31 mouse cellular contexts compared by ENCODE assay signal in genomic region chr16:8687559-8688112, GRCm38 (mm10). TPM values are rescaled to one million over a fixed set of nuclear protein-coding genes. Genes with fewer than 3 reads are reported as not detected.
DNase-seq lines count a peak whose midpoint lies in the region; ATAC-seq and TF ChIP-seq lines count a peak whose summit lies in the region.
"Had no signal": no experiment of that assay in that cellular context is flagged by ENCODE, and none has a peak within 500 bp of the region (broad histone marks: within the 10 kb centered on the region; RNA-seq: fewer than 3 reads in every experiment).

No protein-coding gene starts in this region.

- H3K4me1 ChIP-seq in heart, embryonic 12.5 days (replicated peaks), result peaks cover 12% of the 10 kb centered on the region
- no peaks in the 10 kb centered on the region for H3K4me1 ChIP-seq in heart, adult 2 months (ENCODE audit: control insufficient read depth, insufficient read depth, low read length)
- H3K4me1 ChIP-seq in MEL (ENCODE audit: control insufficient read depth in 1 of 2, insufficient read depth in 2 of 2, low read length in 2 of 2), result peaks cover 0 to 16% of the 10 kb centered on the region in 2 experiments; a peak in 2 of 4 replicates
- H3K4me1 ChIP-seq in intestine, postnatal 0 days (replicated peaks; ENCODE audit: control insufficient read depth, insufficient read depth, low read length), result no peaks in the 10 kb centered on the region
- H3K4me1 ChIP-seq in liver, embryonic 14.5 days (replicated peaks; ENCODE audit: control insufficient read depth in 2 of 2, insufficient read depth in 2 of 2, low read length in 1 of 2), result peaks cover 40 to 46% of the 10 kb centered on the region in 2 experiments
- no peaks in the 10 kb centered on the region for H3K4me1 ChIP-seq in lung, adult 2 months (ENCODE audit: control insufficient read depth, insufficient read depth, low read length)
- H3K4me1 ChIP-seq: embryonic facial prominence, embryonic 13.5 days; lung, embryonic 15.5 days; neural tube, embryonic 12.5 days had no signal

- TF ChIP-seq CTCF in heart, adult 2 months (IDR thresholded peaks at IDR 0.05), result no peak
- TF ChIP-seq CTCF in MEL (IDR thresholded peaks at IDR 0.05 in 2 of 3, conservative IDR thresholded peaks at IDR 0.05 in 1 of 3; ENCODE audit: control insufficient read depth in 1 of 3, insufficient read depth in 1 of 3, low read depth in 2 of 3, low read length in 3 of 3, poor library complexity in 1 of 3, severe bottlenecking in 1 of 3), result no peak
- no peak for TF ChIP-seq CTCF in intestine, postnatal 0 days (IDR thresholded peaks at IDR 0.05; ENCODE audit: low read depth)
- TF ChIP-seq CTCF in liver, embryonic 14.5 days (IDR thresholded peaks at IDR 0.05; ENCODE audit: low read depth), result no peak
- no peak for TF ChIP-seq CTCF in lung, adult 2 months (IDR thresholded peaks at IDR 0.05; ENCODE audit: insufficient read depth, low read length)

- no peak overlapping the region for H3K4me2 ChIP-seq in heart, embryonic 12.5 days
- H3K4me2 ChIP-seq in intestine, postnatal 0 days (replicated peaks; ENCODE audit: low read depth), result no peak overlapping the region
- H3K4me2 ChIP-seq in liver, embryonic 14.5 days (ENCODE audit: low read depth), result peak overlapping the region; percentile 89
- H3K4me2 ChIP-seq: embryonic facial prominence, embryonic 13.5 days; forebrain, embryonic 15.5 days; limb, embryonic 12.5 days; lung, embryonic 15.5 days; neural tube, embryonic 12.5 days had no signal

- no peaks in the 10 kb centered on the region for H3K27me3 ChIP-seq in heart, embryonic 12.5 days (replicated peaks)
- no peaks in the 10 kb centered on the region for H3K27me3 ChIP-seq in heart, adult 2 months (ENCODE audit: control insufficient read depth, insufficient read depth, low read length)
- no peaks in the 10 kb centered on the region for H3K27me3 ChIP-seq in MEL (ENCODE audit: control insufficient read depth in 1 of 2, insufficient read depth in 2 of 2, low read length in 2 of 2)
- no peaks in the 10 kb centered on the region for H3K27me3 ChIP-seq in intestine, postnatal 0 days (replicated peaks; ENCODE audit: control insufficient read depth, insufficient read depth, low read length)
- H3K27me3 ChIP-seq in liver, embryonic 14.5 days (ENCODE audit: control insufficient read depth, insufficient read depth, low read length), result no peaks in the 10 kb centered on the region
- H3K27me3 ChIP-seq: CH12.LX; embryonic facial prominence, embryonic 13.5 days; forebrain, embryonic 15.5 days; limb, embryonic 12.5 days; lung, embryonic 15.5 days; megakaryocyte, embryonic 14.5 days; neural tube, embryonic 12.5 days had no signal

- peak overlapping the region; percentile 27; the same call in 1 of the 2 replicates for H3K27ac ChIP-seq in heart, embryonic 12.5 days (ENCODE audit: poor library complexity, severe bottlenecking)
- H3K27ac ChIP-seq in heart, adult 2 months, result no peak overlapping the region
- H3K27ac ChIP-seq in MEL (ENCODE audit: control insufficient read depth, low read depth, low read length), result peak overlapping the region; percentile 51
- H3K27ac ChIP-seq in intestine, postnatal 0 days (ENCODE audit: low read depth, low read length), result peak overlapping the region; percentile 50; the same call in 1 of the 2 replicates
- H3K27ac ChIP-seq in liver, embryonic 14.5 days, result peak overlapping the region; percentile 91
- H3K27ac ChIP-seq: embryonic facial prominence, embryonic 13.5 days; forebrain, embryonic 15.5 days; limb, embryonic 12.5 days; lung, embryonic 15.5 days; neural tube, embryonic 12.5 days had no signal

- TF ChIP-seq EP300 in heart, adult 2 months (IDR thresholded peaks at IDR 0.05; ENCODE audit: insufficient read depth, low read depth, low read length), result no peak
- TF ChIP-seq EP300 in MEL (IDR thresholded peaks at IDR 0.05; ENCODE audit: low read depth in 1 of 2, low read length in 2 of 2), result no peak
- TF ChIP-seq EP300 in liver, embryonic 14.5 days (IDR thresholded peaks at IDR 0.05; ENCODE audit: low read depth), result no peak

- peaks cover 55% of the 10 kb centered on the region for H3K36me3 ChIP-seq in heart, embryonic 12.5 days
- H3K36me3 ChIP-seq in heart, adult 2 months (ENCODE audit: control insufficient read depth, insufficient read depth, low read length), result no peaks in the 10 kb centered on the region
- peaks cover 7 to 11% of the 10 kb centered on the region in 2 experiments; a peak in 3 of 4 replicates for H3K36me3 ChIP-seq in MEL (ENCODE audit: control insufficient read depth in 1 of 2, insufficient read depth in 2 of 2, low read length in 2 of 2)
- peaks cover 39% of the 10 kb centered on the region for H3K36me3 ChIP-seq in intestine, postnatal 0 days (ENCODE audit: control insufficient read depth, insufficient read depth)
- peaks cover 59% of the 10 kb centered on the region for H3K36me3 ChIP-seq in liver, embryonic 14.5 days (replicated peaks; ENCODE audit: control insufficient read depth, insufficient read depth, low read depth)

- no peak for TF ChIP-seq POLR2A in heart, adult 2 months (IDR thresholded peaks at IDR 0.05; ENCODE audit: insufficient read depth, low read depth, low read length)
- TF ChIP-seq POLR2A in MEL (IDR thresholded peaks at IDR 0.05; ENCODE audit: control insufficient read depth in 1 of 2, insufficient read depth in 1 of 2, low read depth in 1 of 2, low read length in 2 of 2, poor library complexity in 1 of 2), result no peak; a peak in 1 of 4 replicates
- no peak for TF ChIP-seq POLR2A in lung, adult 2 months (IDR thresholded peaks at IDR 0.05; ENCODE audit: borderline replicate concordance, extremely low read depth, low read depth, low read length)

- no peak for ATAC-seq in heart, embryonic 12.5 days (ENCODE audit: insufficient number of reproducible peaks, low FRiP score)
- ATAC-seq in intestine, postnatal 0 days, result peak; percentile 58; the same call in 1 of the 2 replicates
- ATAC-seq in liver, embryonic 14.5 days (ENCODE audit: insufficient read depth), result no peak
- ATAC-seq in erythroid progenitor cell, adult 5-6 weeks (replicated peaks; ENCODE audit: low FRiP score, poor library complexity, severe bottlenecking), result no peak
- ATAC-seq: forebrain, embryonic 15.5 days had no signal

- H3K9me3 ChIP-seq in heart, embryonic 12.5 days (replicated peaks), result no peaks in the 10 kb centered on the region
- no peaks in the 10 kb centered on the region for H3K9me3 ChIP-seq in MEL (replicated peaks; ENCODE audit: insufficient read depth, low read length)
- H3K9me3 ChIP-seq in intestine, postnatal 0 days (ENCODE audit: control insufficient read depth), result no peaks in the 10 kb centered on the region
- H3K9me3 ChIP-seq in liver, embryonic 14.5 days (ENCODE audit: control insufficient read depth, low read length), result no peaks in the 10 kb centered on the region
- H3K9me3 ChIP-seq: embryonic facial prominence, embryonic 13.5 days; forebrain, embryonic 15.5 days; G1E; limb, embryonic 12.5 days; lung, embryonic 15.5 days; megakaryocyte, embryonic 14.5 days; neural tube, embryonic 12.5 days had no signal

- intact Hi-C loops in heart, adult 2 months (cut with DNase I), result loop anchor here (2.0 kb wide), 1 partner anchor 181 kb away; no protein-coding TSS in a partner anchor

- DNase-seq in heart, adult 2 months, result no peak
- DNase-seq in MEL (ENCODE audit: low read depth, low spot score), result no peak
- DNase-seq in liver, embryonic 14.5 days (ENCODE audit: low read depth in 3 of 3, low spot score in 3 of 3), result no peak
- no peak for DNase-seq in lung, adult 2 months
- DNase-seq in B cell, adult 2 months, result no peak
- DNase-seq: adrenal gland, adult 2 months; gastrocnemius, postnatal 14 days; heart, postnatal 14 days; kidney, adult 8-10 months; kidney, postnatal 14 days; lung, postnatal 36 days; midbrain, embryonic 14.5 days; retina, postnatal 1 day; thymus, adult 2 months had no signal

- H3K4me3 ChIP-seq in heart, embryonic 12.5 days, result no peak overlapping the region
- no peak overlapping the region for H3K4me3 ChIP-seq in heart, adult 2 months
- H3K4me3 ChIP-seq in MEL (ENCODE audit: control insufficient read depth in 1 of 2, insufficient read depth in 1 of 2, low read depth in 2 of 2, low read length in 2 of 2), result no peak overlapping the region
- H3K4me3 ChIP-seq in intestine, postnatal 0 days (ENCODE audit: low read depth, low read length), result no peak overlapping the region
- H3K4me3 ChIP-seq in liver, embryonic 14.5 days (ENCODE audit: insufficient read depth in 1 of 2, low read depth in 2 of 2, low read length in 2 of 2), result peak overlapping the region in 1 of 2 experiments; percentile 29; a peak in 2 of 4 replicates
- no peak overlapping the region for H3K4me3 ChIP-seq in lung, adult 2 months (replicated peaks; ENCODE audit: extremely low read depth, low read depth, low read length)
- H3K4me3 ChIP-seq: embryonic facial prominence, embryonic 13.5 days; forebrain, embryonic 15.5 days; limb, embryonic 12.5 days; lung, embryonic 15.5 days; neural tube, embryonic 12.5 days had no signal

- no peak for TF ChIP-seq RAD21 in MEL (IDR thresholded peaks at IDR 0.05; ENCODE audit: low read depth, low read length)

- H3K79me2 ChIP-seq in heart, adult 2 months (replicated peaks; ENCODE audit: control insufficient read depth, insufficient read depth, low read length), result no peaks in the 10 kb centered on the region
- H3K79me2 ChIP-seq in MEL (ENCODE audit: control insufficient read depth, insufficient read depth, low read length, poor library complexity), result no peaks in the 10 kb centered on the region

- H3K9ac ChIP-seq in heart, embryonic 12.5 days, result 0 out of 2 replicates have a peak overlapping the region, but pooled peaks have one; percentile 24
- no peak overlapping the region for H3K9ac ChIP-seq in heart, adult 2 months (ENCODE audit: low read depth, low read length)
- peak overlapping the region; percentile 8; the same call in 1 of the 2 replicates for H3K9ac ChIP-seq in MEL (ENCODE audit: control insufficient read depth, low read depth, low read length, poor library complexity, severe bottlenecking)
- H3K9ac ChIP-seq in intestine, postnatal 0 days (ENCODE audit: low read depth, low read length), result no peak overlapping the region
- peak overlapping the region; percentile 65 for H3K9ac ChIP-seq in liver, embryonic 14.5 days (replicated peaks)
- H3K9ac ChIP-seq: embryonic facial prominence, embryonic 13.5 days; forebrain, embryonic 15.5 days; limb, embryonic 12.5 days; lung, embryonic 15.5 days; neural tube, embryonic 12.5 days had no signal

RNA-seq across cellular contexts. Expression of gene Gm5767, which starts 7.1 kb away (rescaled TPM):
- not detected in 2 replicates for polyA plus RNA-seq in heart, embryonic 12.5 days (2016; fragmentation: Nextera tagmentation; extraction: Ambion mirVana)
- total RNA-seq in heart, adult 2 months (2021), result not detected
- 0.39 TPM in 1 of 2 replicates, not detected in the other for polyA plus RNA-seq in heart, adult 2 months (2012; rRNA removed)
- total RNA-seq in MEL (2012; rRNA removed), result not detected in 2 replicates
- not detected for polyA plus RNA-seq in MEL (2012; ENCODE audit: insufficient read depth in 1 of 2, insufficient read length in 2 of 2, low read depth in 1 of 2, low replicate concordance in 2 of 2, missing spikeins in 1 of 2)
- 0.22 TPM in 1 of 2 replicates, not detected in the other for polyA plus RNA-seq in intestine, postnatal 0 days (2015; fragmentation: Nextera tagmentation; extraction: Ambion mirVana)
- 0.07 TPM in 1 of 2 replicates, not detected in the other for polyA plus RNA-seq in liver, embryonic 14.5 days (2012; rRNA removed)
- polyA plus RNA-seq in liver, embryonic 14.5 days (2014; fragmentation: Nextera tagmentation; extraction: Ambion mirVana), result not detected in 2 replicates
- 0.23 TPM in 1 of 2 replicates, not detected in the other for polyA plus RNA-seq in lung, adult 2 months (2012; rRNA removed)
- not detected in 2 replicates for total RNA-seq in erythroid progenitor cell, adult 5-6 weeks (2015; ENCODE audit: low replicate concordance)
- not detected in 2 replicates for total RNA-seq in erythroid progenitor cell, adult 5-6 weeks (2017; ENCODE audit: low replicate concordance)
- total RNA-seq: adrenal gland, adult 2 months; CH12.LX; G1E; gastrocnemius, postnatal 14 days; heart, postnatal 14 days; layer of hippocampus, adult 18-20 months; layer of hippocampus, postnatal 25 days; left cerebral cortex, postnatal 10 days had no signal
- polyA plus RNA-seq: cerebellum, adult 2 months; embryonic facial prominence, embryonic 13.5 days; forebrain, embryonic 15.5 days; G1E; hindbrain, embryonic 11.5 days; limb, embryonic 12.5 days; lung, embryonic 15.5 days; midbrain, embryonic 14.5 days; neural tube, embryonic 12.5 days; stomach, embryonic 16.5 days had no signal

RNA-seq across cellular contexts. Expression of gene Carhsp1, which starts 15.7 kb away (rescaled TPM):
- 95.8 and 102 TPM in 2 replicates for polyA plus RNA-seq in heart, embryonic 12.5 days (2016; fragmentation: Nextera tagmentation; extraction: Ambion mirVana)
- 10 to 100 TPM; 15.2 to 18.3 TPM for total RNA-seq in heart, adult 2 months (2021)
- polyA plus RNA-seq in heart, adult 2 months (2012; rRNA removed), result 27.1 and 30.5 TPM in 2 replicates
- total RNA-seq in MEL (2012; rRNA removed), result 19.5 and 21.4 TPM in 2 replicates
- 10 to 100 TPM in 1 of 2 experiments, not detected in 1; 28.0 TPM for polyA plus RNA-seq in MEL (2012; ENCODE audit: insufficient read depth in 1 of 2, insufficient read length in 2 of 2, low read depth in 1 of 2, low replicate concordance in 2 of 2, missing spikeins in 1 of 2)
- 40.1 and 43.9 TPM in 2 replicates for polyA plus RNA-seq in intestine, postnatal 0 days (2015; fragmentation: Nextera tagmentation; extraction: Ambion mirVana)
- 31.2 and 38.7 TPM in 2 replicates for polyA plus RNA-seq in liver, embryonic 14.5 days (2012; rRNA removed)
- polyA plus RNA-seq in liver, embryonic 14.5 days (2014; fragmentation: Nextera tagmentation; extraction: Ambion mirVana), result 30.8 and 31.3 TPM in 2 replicates
- 89.5 and 94.0 TPM in 2 replicates for polyA plus RNA-seq in lung, adult 2 months (2012; rRNA removed)
- total RNA-seq in erythroid progenitor cell, adult 5-6 weeks (2015; ENCODE audit: low replicate concordance), result 176 and 189 TPM in 2 replicates
- total RNA-seq in erythroid progenitor cell, adult 5-6 weeks (2017; ENCODE audit: low replicate concordance), result 200 and 217 TPM in 2 replicates

RNA-seq across cellular contexts. Expression of gene Tmem186, which starts 50.1 kb away (rescaled TPM):
- 16.9 TPM in 2 replicates for polyA plus RNA-seq in heart, embryonic 12.5 days (2016; fragmentation: Nextera tagmentation; extraction: Ambion mirVana)
- total RNA-seq in heart, adult 2 months (2021), result 10 to 100 TPM; 17.2 to 19.1 TPM
- 13.7 and 20.0 TPM in 2 replicates for polyA plus RNA-seq in heart, adult 2 months (2012; rRNA removed)
- total RNA-seq in MEL (2012; rRNA removed), result 18.4 and 22.5 TPM in 2 replicates
- 10 to 100 TPM; 18.9 to 99.9 TPM for polyA plus RNA-seq in MEL (2012; ENCODE audit: insufficient read depth in 1 of 2, insufficient read length in 2 of 2, low read depth in 1 of 2, low replicate concordance in 2 of 2, missing spikeins in 1 of 2)
- 9.1 and 9.8 TPM in 2 replicates for polyA plus RNA-seq in intestine, postnatal 0 days (2015; fragmentation: Nextera tagmentation; extraction: Ambion mirVana)
- 6.2 and 7.9 TPM in 2 replicates for polyA plus RNA-seq in liver, embryonic 14.5 days (2012; rRNA removed)
- 6.3 and 6.5 TPM in 2 replicates for polyA plus RNA-seq in liver, embryonic 14.5 days (2014; fragmentation: Nextera tagmentation; extraction: Ambion mirVana)
- polyA plus RNA-seq in lung, adult 2 months (2012; rRNA removed), result 7.7 and 8.2 TPM in 2 replicates
- total RNA-seq in erythroid progenitor cell, adult 5-6 weeks (2015; ENCODE audit: low replicate concordance), result 6.7 and 11.9 TPM in 2 replicates
- 10.9 and 12.5 TPM in 2 replicates for total RNA-seq in erythroid progenitor cell, adult 5-6 weeks (2017; ENCODE audit: low replicate concordance)

RNA-seq across cellular contexts. Expression of gene Pmm2, which starts 50.2 kb away (rescaled TPM):
- polyA plus RNA-seq in heart, embryonic 12.5 days (2016; fragmentation: Nextera tagmentation; extraction: Ambion mirVana), result 43.1 and 43.3 TPM in 2 replicates
- 10 to 100 TPM; 28.8 to 29.1 TPM for total RNA-seq in heart, adult 2 months (2021)
- 38.8 and 50.2 TPM in 2 replicates for polyA plus RNA-seq in heart, adult 2 months (2012; rRNA removed)
- total RNA-seq in MEL (2012; rRNA removed), result 44.5 and 53.4 TPM in 2 replicates
- 10 to 100 TPM in 1 of 2 experiments, not detected in 1; 96.0 TPM for polyA plus RNA-seq in MEL (2012; ENCODE audit: insufficient read depth in 1 of 2, insufficient read length in 2 of 2, low read depth in 1 of 2, low replicate concordance in 2 of 2, missing spikeins in 1 of 2)
- 116 and 120 TPM in 2 replicates for polyA plus RNA-seq in intestine, postnatal 0 days (2015; fragmentation: Nextera tagmentation; extraction: Ambion mirVana)
- polyA plus RNA-seq in liver, embryonic 14.5 days (2012; rRNA removed), result 22.1 and 23.0 TPM in 2 replicates
- polyA plus RNA-seq in liver, embryonic 14.5 days (2014; fragmentation: Nextera tagmentation; extraction: Ambion mirVana), result 25.4 and 25.5 TPM in 2 replicates
- 47.8 and 55.4 TPM in 2 replicates for polyA plus RNA-seq in lung, adult 2 months (2012; rRNA removed)
- 80.1 and 96.9 TPM in 2 replicates for total RNA-seq in erythroid progenitor cell, adult 5-6 weeks (2015; ENCODE audit: low replicate concordance)
- 118 and 123 TPM in 2 replicates for total RNA-seq in erythroid progenitor cell, adult 5-6 weeks (2017; ENCODE audit: low replicate concordance)

Comparison
In these comparisons a context has a peak if more than half of its experiments do, and no peak if none do; other contexts are left out.
1. H3K9ac ChIP-seq: peak in heart, embryonic 12.5 days (single experiment), MEL (single experiment) and liver, embryonic 14.5 days (single experiment); none in heart, adult 2 months (single experiment) and intestine, postnatal 0 days (single experiment).